In the genomic region with DNA sequence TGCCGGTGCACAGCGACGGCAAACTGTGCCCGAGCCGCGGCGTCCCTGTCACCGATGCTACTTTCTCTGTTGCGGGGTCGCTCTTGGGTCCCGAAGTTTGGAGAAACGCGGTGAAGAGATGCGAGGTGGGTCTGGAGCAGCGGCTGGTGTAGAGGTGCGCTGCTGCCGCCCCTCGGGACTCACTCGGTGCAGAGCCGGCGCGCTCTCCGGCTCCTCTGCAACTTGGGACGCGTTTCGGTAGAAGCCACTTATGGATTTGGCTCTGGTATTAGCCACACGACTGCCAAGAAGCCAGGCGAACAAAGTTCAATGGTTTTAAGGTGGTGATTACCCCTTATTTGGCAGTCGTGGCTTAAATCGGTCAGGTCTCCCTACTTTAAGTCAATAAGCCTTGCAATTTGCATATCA, we compare ENCODE assay signal across 8 mouse cellular contexts. TPM values are rescaled to one million over a fixed set of nuclear protein-coding genes. Genes with fewer than 3 reads are reported as not detected.
DNase-seq lines count a peak whose midpoint lies in the region; ATAC-seq and TF ChIP-seq lines count a peak whose summit lies in the region.

No protein-coding gene starts in this region.

- H3K4me2 ChIP-seq in kidney, postnatal 0 days (ENCODE audit: low read length), result peak overlapping the region; percentile 92
- H3K4me2 ChIP-seq in midbrain, embryonic 12.5 days (replicated peaks), result peak overlapping the region; percentile 78

- H3K27me3 ChIP-seq in cerebellum, adult 2 months (ENCODE audit: control insufficient read depth, insufficient read depth, low read length), result no peaks in the 10 kb centered on the region
- H3K27me3 ChIP-seq in kidney, postnatal 0 days (ENCODE audit: insufficient read depth, low read length), result no peaks in the 10 kb centered on the region
- no peaks in the 10 kb centered on the region for H3K27me3 ChIP-seq in midbrain, embryonic 12.5 days

- WGBS in cerebellum, adult 2 months, result under 1% methylated on average over 30 of the region's 30 CpGs
- WGBS in kidney, postnatal 0 days, result under 1% methylated on average over 30 of the region's 30 CpGs
- WGBS in midbrain, embryonic 12.5 days, result under 1% methylated on average over 30 of the region's 30 CpGs

- ATAC-seq in granulocyte monocyte progenitor cell, adult 5-6 weeks (replicated peaks; ENCODE audit: poor library complexity, severe bottlenecking), result peak; percentile 29
- ATAC-seq in kidney, postnatal 0 days (replicated peaks; ENCODE audit: low FRiP score, low read depth), result peak; percentile 30
- ATAC-seq in midbrain, embryonic 12.5 days (ENCODE audit: low FRiP score, low read depth), result peak; percentile 41; the same call in 1 of the 2 replicates

- H3K9ac ChIP-seq in kidney, postnatal 0 days (ENCODE audit: low read depth, low read length), result peak overlapping the region; percentile 85
- H3K9ac ChIP-seq in midbrain, embryonic 12.5 days (replicated peaks), result peak overlapping the region; percentile 80

- peak overlapping the region; percentile 77; the same call in 1 of the 2 replicates for H3K27ac ChIP-seq in cerebellum, adult 2 months (ENCODE audit: insufficient read depth, low read length)
- peak overlapping the region; percentile 58 for H3K27ac ChIP-seq in kidney, postnatal 0 days
- peak overlapping the region; percentile 78 for H3K27ac ChIP-seq in midbrain, embryonic 12.5 days (replicated peaks)

- DNase-seq in cerebellum, adult 2 months, result no peak
- no peak for DNase-seq in cerebellum, postnatal 36 days
- peak; percentile 28 for DNase-seq in urinary bladder, postnatal 14 days (ENCODE audit: low spot score)
- no peak for DNase-seq in urinary bladder, postnatal 4 days (ENCODE audit: low spot score in 2 of 2)
- peak; percentile 39 for DNase-seq in kidney, postnatal 0 days (ENCODE audit: low spot score)
- no peak for DNase-seq in layer of hippocampus, adult 8-10 months (ENCODE audit: low spot score in 2 of 2)

- no peaks in the 10 kb centered on the region for H3K36me3 ChIP-seq in kidney, postnatal 0 days (ENCODE audit: insufficient read depth, low read length)
- no peaks in the 10 kb centered on the region for H3K36me3 ChIP-seq in midbrain, embryonic 12.5 days

- no peaks in the 10 kb centered on the region for H3K9me3 ChIP-seq in kidney, postnatal 0 days (replicated peaks; ENCODE audit: low read length)
- H3K9me3 ChIP-seq in midbrain, embryonic 12.5 days, result no peaks in the 10 kb centered on the region

- no peak for TF ChIP-seq CTCF in cerebellum, adult 2 months (IDR thresholded peaks at IDR 0.05; ENCODE audit: borderline replicate concordance, insufficient read depth, low read depth, low read length)
- TF ChIP-seq CTCF in kidney, postnatal 0 days (IDR thresholded peaks at IDR 0.05; ENCODE audit: low read depth), result no peak

- no peaks in the 10 kb centered on the region; the same call in 1 of the 2 replicates for H3K4me1 ChIP-seq in cerebellum, adult 2 months (ENCODE audit: control insufficient read depth, insufficient read depth, low read length)
- no peaks in the 10 kb centered on the region for H3K4me1 ChIP-seq in kidney, postnatal 0 days (replicated peaks; ENCODE audit: insufficient read depth, low read length)
- H3K4me1 ChIP-seq in midbrain, embryonic 12.5 days, result peaks cover 7% of the 10 kb centered on the region

- TF ChIP-seq POLR2A in cerebellum, adult 2 months (IDR thresholded peaks at IDR 0.05; ENCODE audit: borderline replicate concordance, insufficient read depth, low read length), result no peak

- H3K4me3 ChIP-seq in cerebellum, adult 2 months (replicated peaks; ENCODE audit: insufficient read depth, low read depth, low read length), result peak overlapping the region; percentile 77
- peak overlapping the region; percentile 94 for H3K4me3 ChIP-seq in kidney, postnatal 0 days (replicated peaks; ENCODE audit: low read depth, low read length)
- peak overlapping the region; percentile 92 for H3K4me3 ChIP-seq in midbrain, embryonic 12.5 days

RNA-seq across cellular contexts. Expression of a gene that starts 0.6 kb away (rescaled TPM):
- 14.4 and 16.4 TPM in 2 replicates for polyA plus RNA-seq in cerebellum, adult 2 months (2012; rRNA removed)
- 1.9 and 5.9 TPM in 2 replicates for total RNA-seq in granulocyte monocyte progenitor cell, adult 5-6 weeks (2014; fragmentation: Nextera tagmentation)
- 1.2 and 6.1 TPM in 2 replicates for total RNA-seq in granulocyte monocyte progenitor cell, adult 5-6 weeks (2017)
- 13.1 and 14.2 TPM in 2 replicates for polyA plus RNA-seq in kidney, postnatal 0 days (2015; fragmentation: Nextera tagmentation; extraction: Ambion mirVana)
- polyA plus RNA-seq in midbrain, embryonic 12.5 days (2016; fragmentation: Nextera tagmentation; extraction: Ambion mirVana), result 18.9 and 19.0 TPM in 2 replicates
- 10 to 100 TPM; 23.6 to 29.2 (median 24.9) TPM for total RNA-seq in layer of hippocampus, adult 8-10 months (2022)

Comparison
In these comparisons a context has a peak if more than half of its experiments do, and no peak if none do; other contexts are left out.
1. DNase-seq: peak in urinary bladder, postnatal 14 days (single experiment) and kidney, postnatal 0 days (single experiment); none in cerebellum, adult 2 months (0 of 2), cerebellum, postnatal 36 days (0 of 2), urinary bladder, postnatal 4 days (0 of 2) and layer of hippocampus, adult 8-10 months (0 of 2).
2. Peak in every context shown above with its lines, with median percentiles within 50 percentile points of each other: H3K27ac ChIP-seq, H3K4me3 ChIP-seq and ATAC-seq.